Mouse (Mus musculus) bone marrow, adult 2 months (tissue): ENCODE results near the gene Tnk1. TPM values are rescaled to one million over a fixed set of nuclear protein-coding genes. Genes with fewer than 3 reads are reported as not detected.

Experiments
- H3K27ac ChIP-seq: fragments of 200-500 bp; 2 replicates; pipeline ENCODE4 v1.5.1; 2012; ENCODE audit warnings: low read depth, mild to moderate bottlenecking, control low read depth, inconsistent platforms, low read length; ENCODE audit not compliant: control insufficient read depth, poor library complexity, insufficient read depth
- H3K4me1 ChIP-seq: fragments of 200-500 bp; 2 replicates; pipeline ENCODE4 v1.6.1; 2011; ENCODE audit warnings: low read length; ENCODE audit not compliant: control insufficient read depth, insufficient read depth
- H3K4me3 ChIP-seq: fragments of 200-500 bp; replicated peaks from 2 replicates; pipeline ENCODE3; 2011; ENCODE audit warnings: mild to moderate bottlenecking, low read depth, low read length, control low read depth; ENCODE audit not compliant: control insufficient read depth
- CTCF ChIP-seq: fragments of 200-500 bp; IDR thresholded peaks from 2 replicates; pipeline ENCODE4 v1.5.1; 2011; ENCODE audit warnings: low read length, control low read depth; ENCODE audit not compliant: control insufficient read depth, insufficient read depth
- POLR2A ChIP-seq: fragments of 200-500 bp; IDR thresholded peaks from 2 replicates; pipeline ENCODE4 v1.6.1; 2011; ENCODE audit warnings: low read depth, mild to moderate bottlenecking, control low read depth, low read length, borderline replicate concordance; ENCODE audit not compliant: control insufficient read depth
- WGBS: fragments of 180-500 bp; shearing (Covaris S2); methylation state at CpG from one replicate; pipeline ENCODE4 v1.1.7; 2018; 5-methylcytosine and 5-hydroxymethylcytosine counted together
- polyA plus RNA-seq: library from polyadenylated mRNA; stranded (reverse); fragments of >200 nt; gene quantifications from 2 replicates; pipeline ENCODE4 v1.2.4, GENCODE M21; 2011; ENCODE audit warnings: low replicate concordance; ENCODE audit not compliant: missing spikeins, insufficient read depth, insufficient read length

The Tnk1 gene
- polyA plus RNA-seq, 1 experiment: 5.4 TPM

GRCm38 (mm10) chr11:69807641-69808040 lies 50.9 kb downstream of the Tnk1 start:
- Histone ChIP-seq H3K4me3 (no peak overlapping the region), H3K27ac (no peak overlapping the region), H3K4me1 (no peaks in the 10 kb centered on the region)
- WGBS: 92% methylated on average over 2 of the region's 2 CpGs
- no peak for TF ChIP-seq CTCF
- no peak for TF ChIP-seq POLR2A

- H3K4me1 ChIP-seq: no peaks in the 10 kb centered on the region
- no peak overlapping the region for H3K4me3 ChIP-seq
- 90% methylated on average over 4 of the region's 4 CpGs for WGBS
- TF ChIP-seq CTCF: no peak
- TF ChIP-seq POLR2A: no peak
- H3K27ac ChIP-seq: no peak overlapping the region
These were observed 52.2 kb downstream of the Tnk1 start for GRCm38 (mm10) chr11:69806378-69806777.

- H3K27ac ChIP-seq: no peak within 1 kb of the TSS
- no peaks in the 10 kb centered on the region; the same call in 1 of the 2 replicates for H3K4me1 ChIP-seq
- H3K4me3 ChIP-seq: no peak within 1 kb of the TSS
- WGBS: 59% methylated on average over 29 of the region's 29 CpGs
- TF ChIP-seq POLR2A (no peak), CTCF (no peak)
These were observed 53.3 kb downstream of the Tnk1 start, which contains the start of gene Tmem102 for GRCm38 (mm10) chr11:69804972-69805909. Tmem102 (minus strand) TSS chr11:69805624.

GRCm38 (mm10) chr11:69804652-69804940 lies 53.9 kb downstream of the Tnk1 start:
- H3K4me1 ChIP-seq: no peaks in the 10 kb centered on the region; the same call in 1 of the 2 replicates
- no peak overlapping the region for H3K4me3 ChIP-seq
- TF ChIP-seq CTCF: no peak
- no peak for TF ChIP-seq POLR2A
- H3K27ac ChIP-seq: no peak overlapping the region
- WGBS: 50% methylated on average over 12 of the region's 12 CpGs

GRCm38 (mm10) chr11:69803786-69804651 lies 54.5 kb downstream of the Tnk1 start:
- H3K4me1 ChIP-seq: peaks cover 1% of the 10 kb centered on the region; the same call in 1 of the 2 replicates
- TF ChIP-seq CTCF (peak; percentile 65; the same call in 1 of the 2 replicates), POLR2A (no peak)
- no peak overlapping the region for H3K4me3 ChIP-seq
- WGBS: 4% methylated on average over 60 of the region's 60 CpGs
- no peak overlapping the region; the same call in 1 of the 2 replicates for H3K27ac ChIP-seq

GRCm38 (mm10) chr11:69803328-69803727 lies 55.2 kb downstream of the Tnk1 start:
- WGBS: 3% methylated on average over 12 of the region's 12 CpGs
- TF ChIP-seq CTCF: no peak
- no peak for TF ChIP-seq POLR2A
- Histone ChIP-seq H3K27ac (no peak overlapping the region; the same call in 1 of the 2 replicates), H3K4me3 (no peak overlapping the region), H3K4me1 (peaks cover 1% of the 10 kb centered on the region; the same call in 1 of the 2 replicates)

DNA sequence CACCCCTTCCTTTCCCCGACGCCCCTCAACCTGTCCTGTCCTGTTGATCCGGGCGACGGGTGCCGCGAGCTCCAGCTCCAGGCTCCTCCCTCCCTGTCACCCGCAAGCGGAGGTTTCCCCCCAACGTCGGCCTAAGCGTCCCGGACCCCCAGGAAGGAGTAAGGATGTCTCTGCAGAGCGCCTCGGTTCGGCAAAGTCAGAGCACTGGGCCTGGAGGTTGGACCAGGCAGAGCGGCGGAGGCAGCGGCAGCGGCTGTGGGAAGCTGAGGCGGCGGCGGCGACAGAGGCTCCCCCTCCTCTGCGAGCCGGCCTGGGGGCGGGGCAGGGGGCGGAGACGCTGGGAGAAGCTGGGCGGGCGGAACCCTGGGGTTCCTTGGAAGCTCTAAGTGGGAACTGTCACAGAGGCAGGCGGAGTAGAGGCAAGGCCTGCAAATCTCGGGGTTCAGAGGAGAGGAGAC lies 55.9 kb downstream of the Tnk1 start:
- WGBS: under 1% methylated on average over 33 of the region's 33 CpGs
- peaks cover 1% of the 10 kb centered on the region; the same call in 1 of the 2 replicates for H3K4me1 ChIP-seq
- TF ChIP-seq CTCF: no peak
- no peak for TF ChIP-seq POLR2A
- H3K27ac ChIP-seq: no peak overlapping the region; the same call in 1 of the 2 replicates
- H3K4me3 ChIP-seq: peak overlapping the region; percentile 33
